Mouse (Mus musculus) CH12.LX (cell line): Measurements from ENCODE around the gene Dmrtc2.
A peak's percentile ranks its signal among the peaks of the same experiment; 100 is the strongest.

Source experiments
- BHLHE40 ChIP-seq: IDR thresholded peaks from 2 replicates; pipeline ENCODE4 v1.6.1; 2011; ENCODE audit warnings: mild to moderate bottlenecking, low read depth, low read length, improper control_type of control experiment
- CTCF ChIP-seq, 2 experiments: IDR thresholded peaks in 1 of 2; conservative IDR thresholded peaks in 1 of 2; 2 replicates each; pipeline ENCODE4 v1.5.1; 2011 to 2012; ENCODE audit warnings: low read depth in 2 of 2, low read length in 2 of 2, improper control_type of control experiment in 1 of 2, inconsistent platforms in 1 of 2, mild to moderate bottlenecking in 1 of 2, moderate library complexity in 1 of 2
- E2F4 ChIP-seq: IDR thresholded peaks from 2 replicates; pipeline ENCODE4 v1.6.1; 2011; ENCODE audit warnings: low read depth, low read length, improper control_type of control experiment; ENCODE audit not compliant: insufficient replicate concordance
- EP300 ChIP-seq: IDR thresholded peaks from 2 replicates; pipeline ENCODE4 v1.6.1; 2011; ENCODE audit warnings: low read length, improper control_type of control experiment
- GABPA ChIP-seq: IDR thresholded peaks from 2 replicates; pipeline ENCODE4 v1.6.1; 2012; ENCODE audit warnings: low read depth, low read length, improper control_type of control experiment, inconsistent platforms; ENCODE audit not compliant: insufficient replicate concordance
- JUND ChIP-seq: conservative IDR thresholded peaks from 2 replicates; pipeline ENCODE4 v1.6.1; 2011; ENCODE audit warnings: low read depth, low read length, improper control_type of control experiment
- MAFK ChIP-seq: IDR thresholded peaks from 2 replicates; pipeline ENCODE4 v1.6.1; 2011; ENCODE audit warnings: low read length, improper control_type of control experiment; ENCODE audit not compliant: insufficient replicate concordance
- MAX ChIP-seq: IDR thresholded peaks from 2 replicates; pipeline ENCODE4 v1.6.1; 2011; ENCODE audit warnings: low read length, improper control_type of control experiment
- POLR2A ChIP-seq: IDR thresholded peaks from 2 replicates; pipeline ENCODE4 v1.6.1; 2011; ENCODE audit warnings: low read depth, mild to moderate bottlenecking, improper control_type of control experiment, low read length
- SIN3A ChIP-seq: IDR thresholded peaks from 2 replicates; pipeline ENCODE4 v1.6.1; 2012; ENCODE audit warnings: low read length, improper control_type of control experiment, inconsistent platforms
- SMC3 ChIP-seq: IDR thresholded peaks from 2 replicates; pipeline ENCODE4 v1.6.1; 2011; ENCODE audit warnings: low read depth, low read length, improper control_type of control experiment
- ZC3H11A ChIP-seq: IDR thresholded peaks from 2 replicates; pipeline ENCODE4 v1.6.1; 2012; ENCODE audit warnings: low read depth, mild to moderate bottlenecking, inconsistent platforms, low read length, improper control_type of control experiment

- peak in 1 of 2 experiments; percentile 65; a peak in 2 of 4 replicates for TF ChIP-seq CTCF (conservative IDR thresholded peaks at IDR 0.05 in 1 of 2, IDR thresholded peaks at IDR 0.05 in 1 of 2; ENCODE audit: low read depth in 2 of 2, low read length in 2 of 2)
- no peak for TF ChIP-seq MAX
- TF ChIP-seq EP300 = no peak
- TF ChIP-seq POLR2A = no peak
- TF ChIP-seq MAFK = no peak
- no peak for TF ChIP-seq E2F4
- peak; percentile 54 for TF ChIP-seq SMC3
- TF ChIP-seq GABPA = no peak
- TF ChIP-seq SIN3A = no peak
- TF ChIP-seq ZC3H11A = no peak
- no peak for TF ChIP-seq BHLHE40
- TF ChIP-seq JUND = no peak
Measured at GRCm38 (mm10) chr7:24844144-24844543, 25.7 kb upstream of the Dmrtc2 start.
